Mouse (Mus musculus) frontal cortex, adult (tissue): ENCODE measurements around the gene 4921524J17Rik.

Experiments used
- ATAC-seq: cut with Nextera tagmentation; 2 replicates; pipeline ENCODE4 v1.9.2; 2017; ENCODE audit warnings: mild to moderate bottlenecking, moderate library complexity, mixed read lengths; ENCODE audit not compliant: low TSS enrichment

Gene 4921524J17Rik

DNA sequence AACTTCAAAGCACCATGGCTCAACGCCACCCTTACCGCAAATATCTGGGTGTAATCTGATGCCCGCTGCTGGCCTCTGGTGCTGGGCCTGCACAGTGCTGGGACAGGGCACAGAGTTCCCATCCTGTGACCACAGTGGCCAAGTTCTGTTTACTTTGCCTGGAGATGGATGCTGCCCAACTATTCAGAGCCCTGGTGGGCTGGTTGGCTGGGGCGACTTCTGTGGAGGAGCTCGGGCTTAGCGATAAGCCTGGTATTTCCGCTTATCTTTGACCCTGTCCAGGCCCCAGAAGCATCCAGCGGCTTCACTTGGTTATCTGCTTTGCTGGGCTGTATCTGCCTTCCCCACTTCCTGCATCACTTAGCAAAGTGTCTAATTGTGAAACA lies 51.8 kb downstream of the 4921524J17Rik start:
- ATAC-seq, result no peak

DNA sequence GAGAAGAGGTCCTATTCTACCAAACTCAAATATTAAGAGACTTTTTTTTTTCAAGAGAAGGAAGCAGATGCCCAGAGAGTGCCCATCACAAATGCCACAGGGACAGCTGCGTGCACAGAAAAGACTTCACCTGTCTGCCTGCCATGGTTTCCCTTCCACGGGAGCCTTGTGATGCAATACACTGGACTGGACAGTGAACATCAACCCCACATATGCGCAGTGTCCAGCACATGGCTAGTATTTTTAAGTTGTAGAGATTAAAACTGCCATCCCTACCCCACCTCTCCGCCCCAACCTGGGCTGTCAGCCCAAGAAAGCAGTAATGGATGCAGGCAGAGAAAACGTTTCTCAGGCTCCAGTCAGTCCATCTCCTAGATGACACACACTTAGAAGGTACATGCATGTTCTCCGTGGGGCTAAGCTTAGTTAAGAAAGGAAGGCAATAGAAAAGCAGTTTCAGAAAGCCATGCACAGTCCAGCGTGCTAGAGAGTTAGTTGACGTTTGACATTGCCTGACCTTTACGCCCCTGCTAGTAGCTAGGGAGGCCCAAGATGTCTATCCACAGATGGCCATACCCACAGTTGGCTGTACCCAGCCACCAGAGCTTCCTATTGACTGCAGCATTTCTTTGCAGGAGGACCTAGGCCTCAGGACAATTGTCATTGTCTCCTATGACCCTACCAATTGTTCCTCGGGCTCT lies 52.4 kb downstream of the 4921524J17Rik start:
- ATAC-seq, result no peak

DNA sequence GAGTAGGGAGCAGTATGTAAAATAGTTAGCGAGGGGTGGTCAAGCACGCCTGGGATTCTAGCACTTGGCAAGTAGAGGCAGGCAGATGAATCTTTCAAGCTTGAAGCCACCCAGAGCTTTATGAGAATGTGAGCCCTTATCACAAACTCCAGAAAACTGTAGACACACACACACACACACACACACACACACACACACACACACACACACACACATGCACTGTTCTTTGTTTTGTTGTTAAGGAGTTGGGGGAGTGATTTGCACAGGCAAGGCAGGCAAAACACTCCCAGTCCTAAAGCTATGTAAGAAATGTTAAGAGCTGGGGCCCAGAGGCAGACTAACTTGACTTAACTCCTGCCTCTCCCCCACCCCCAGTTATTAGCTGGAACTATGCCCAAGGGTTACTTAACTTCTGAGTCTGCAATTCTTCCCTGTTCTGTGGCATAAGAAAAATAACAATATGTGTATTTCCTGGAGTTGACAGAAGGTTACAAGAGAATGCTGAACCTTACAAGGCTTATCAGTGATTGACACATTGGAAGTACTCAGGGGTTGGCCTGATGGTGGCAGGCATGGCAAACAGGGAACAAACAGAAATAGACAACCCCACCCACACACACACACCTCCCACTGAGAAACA lies 53.4 kb downstream of the 4921524J17Rik start:
- ATAC-seq, result 0 out of 2 replicates have a peak, but pooled peaks have one; percentile 50

DNA sequence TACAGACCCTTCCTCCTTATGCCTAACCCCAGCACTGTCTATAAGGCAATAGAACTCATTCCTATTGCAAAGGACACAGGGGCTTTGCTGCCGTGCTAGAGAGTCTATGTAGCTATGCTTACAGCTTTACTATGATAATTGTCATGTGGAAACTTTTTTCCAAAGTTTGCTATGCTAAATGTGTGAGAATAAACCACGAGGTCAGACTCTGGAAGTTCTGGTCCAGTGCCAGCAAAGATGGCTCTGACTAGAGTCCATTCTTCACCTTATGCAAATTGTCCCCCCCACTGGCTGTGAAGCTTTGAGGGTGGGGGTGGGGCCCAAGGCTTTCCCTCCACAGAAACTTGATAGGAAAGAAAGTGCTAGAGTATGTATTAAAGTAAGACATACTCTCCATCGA lies 56.1 kb downstream of the 4921524J17Rik start:
- ATAC-seq, result no peak

DNA sequence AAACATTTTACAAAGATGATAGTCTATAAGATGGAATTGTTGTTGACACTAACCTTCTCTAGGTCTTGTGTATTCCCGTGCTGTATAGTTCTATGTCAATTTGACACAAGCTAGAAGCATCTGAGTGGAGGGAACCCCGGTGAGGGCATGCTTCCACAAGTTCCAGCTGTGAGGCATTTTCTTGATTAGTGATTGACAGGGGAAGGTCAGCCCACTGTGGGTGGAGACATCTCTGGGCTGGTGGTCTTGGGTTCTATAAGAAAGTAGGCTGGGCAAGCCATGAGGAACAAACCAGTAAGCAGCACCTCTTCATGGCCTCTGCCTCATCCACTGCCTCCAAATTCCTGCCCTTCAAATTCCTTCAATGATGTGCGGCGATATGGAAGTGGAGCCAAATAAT lies 58.3 kb downstream of the 4921524J17Rik start:
- no peak for ATAC-seq

DNA sequence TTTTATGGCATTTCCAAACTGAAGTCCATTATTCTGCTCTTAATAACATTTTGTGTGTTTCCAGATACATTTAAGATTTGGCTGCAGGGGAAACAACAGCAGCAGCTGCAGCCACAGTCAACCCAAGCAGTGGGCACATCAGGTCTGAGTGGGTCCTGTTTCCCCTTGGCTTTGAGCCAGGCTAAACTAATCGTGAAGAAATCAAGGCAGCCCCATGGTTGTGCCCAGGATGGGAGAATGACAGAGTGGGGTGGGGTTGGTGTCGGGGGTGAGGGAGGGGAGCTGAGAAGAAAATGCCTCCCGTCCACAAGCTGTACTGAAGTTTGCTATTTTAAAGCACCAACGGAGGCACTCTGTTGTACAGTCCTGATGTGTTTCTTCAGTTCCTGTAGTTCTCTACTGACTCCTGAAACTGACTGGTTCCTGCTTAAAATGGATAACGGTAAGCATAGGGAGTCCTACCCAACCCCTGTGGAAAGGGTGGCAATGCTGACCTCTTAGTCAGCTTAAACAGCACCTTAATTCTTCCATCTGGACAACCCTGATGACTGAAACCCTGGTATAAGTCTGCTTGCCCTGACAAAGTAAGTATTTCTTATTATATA lies 59.1 kb downstream of the 4921524J17Rik start:
- ATAC-seq, result no peak

DNA sequence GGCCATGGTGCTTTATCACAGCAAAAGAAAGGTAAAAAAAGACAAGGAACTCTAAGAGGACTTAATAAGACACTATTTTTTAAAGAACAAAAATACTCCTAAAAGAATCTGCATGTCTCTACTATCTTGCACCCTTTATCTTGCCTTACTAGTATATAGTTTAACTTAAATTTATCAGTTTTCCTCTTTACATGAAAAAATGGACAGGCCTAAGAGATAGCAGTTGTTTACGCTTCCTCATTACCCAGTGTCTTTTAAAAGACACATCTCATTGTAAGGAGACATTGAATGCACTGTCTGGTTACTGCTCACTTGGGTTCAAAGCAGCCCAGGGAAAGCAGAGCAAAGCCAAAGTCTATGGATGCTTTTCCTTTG lies 60.2 kb downstream of the 4921524J17Rik start:
- ATAC-seq, result no peak

DNA sequence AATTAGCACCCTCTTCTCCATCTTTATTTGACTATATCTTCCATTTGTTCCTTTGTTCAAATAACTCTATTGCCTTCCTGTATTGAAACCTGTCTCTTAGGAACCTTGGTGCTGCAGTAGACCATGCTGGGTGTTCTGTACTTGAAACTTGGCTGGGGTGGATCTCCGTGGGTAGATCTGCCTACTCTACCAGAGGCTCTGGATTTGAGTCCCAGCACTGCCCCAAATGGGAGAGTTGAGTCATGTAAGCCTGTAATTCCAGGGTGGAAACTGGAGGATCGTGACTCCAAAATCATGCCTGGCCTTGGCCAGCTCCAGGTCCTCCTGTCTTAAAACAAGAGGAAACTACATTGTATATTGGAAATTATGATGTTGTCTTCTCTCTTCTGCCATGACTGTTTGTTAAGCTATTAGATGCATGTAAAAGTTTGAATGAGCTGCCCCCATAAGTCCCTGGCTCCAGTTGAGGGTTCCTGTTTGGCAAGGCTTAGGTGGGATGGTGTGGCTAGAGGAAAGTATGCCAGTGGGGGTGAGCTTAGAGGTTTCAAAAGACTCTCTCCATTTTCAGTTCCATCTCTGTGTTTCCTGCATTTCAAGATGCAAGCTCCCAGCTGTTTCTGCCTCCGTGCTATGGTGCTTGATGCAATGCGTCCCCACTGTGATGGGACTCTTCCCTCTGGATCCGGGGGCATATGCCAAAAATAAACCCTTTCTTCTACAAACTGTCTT lies 60.7 kb downstream of the 4921524J17Rik start:
- peak; percentile 93 for ATAC-seq

DNA sequence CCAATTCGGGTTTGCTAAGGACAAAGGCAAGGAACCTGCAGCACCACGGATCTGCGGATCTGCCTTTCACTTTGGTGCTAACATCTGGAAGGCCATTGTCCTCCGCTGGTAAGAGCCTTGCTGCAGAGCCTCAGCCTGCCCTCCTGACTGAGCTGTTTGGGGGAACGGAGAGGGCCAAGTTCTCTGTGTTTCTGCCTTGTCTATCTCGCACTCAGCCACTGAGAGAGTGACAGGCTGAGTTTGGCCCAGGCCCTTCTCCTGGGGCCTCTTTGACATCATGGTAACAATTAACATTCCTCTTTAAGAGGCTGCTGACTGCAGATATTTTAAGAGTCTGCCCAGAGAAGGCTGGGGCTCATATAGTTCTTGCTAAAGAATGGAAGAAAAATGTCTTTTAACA lies 67.5 kb downstream of the 4921524J17Rik start:
- no peak for ATAC-seq

DNA sequence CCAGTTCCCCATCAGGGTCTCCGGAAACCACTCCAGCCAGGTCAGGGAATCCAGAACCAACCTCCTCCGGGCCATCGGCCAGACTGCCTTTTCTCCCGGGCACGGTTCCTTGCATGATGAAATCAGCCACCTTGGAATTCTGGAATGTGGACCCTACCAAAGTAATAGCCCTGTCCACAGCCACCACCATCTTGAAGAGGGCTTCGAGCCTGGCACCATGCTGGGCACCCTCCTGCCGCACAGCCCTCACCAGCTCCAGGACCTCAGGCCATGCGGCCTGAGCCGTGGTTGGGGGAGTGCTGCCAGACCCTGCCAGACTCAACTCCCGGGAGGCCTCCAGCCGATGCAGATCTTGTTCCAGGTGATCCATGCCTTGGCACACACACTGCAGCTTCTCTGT lies 68.0 kb downstream of the 4921524J17Rik start:
- ATAC-seq, result no peak

DNA sequence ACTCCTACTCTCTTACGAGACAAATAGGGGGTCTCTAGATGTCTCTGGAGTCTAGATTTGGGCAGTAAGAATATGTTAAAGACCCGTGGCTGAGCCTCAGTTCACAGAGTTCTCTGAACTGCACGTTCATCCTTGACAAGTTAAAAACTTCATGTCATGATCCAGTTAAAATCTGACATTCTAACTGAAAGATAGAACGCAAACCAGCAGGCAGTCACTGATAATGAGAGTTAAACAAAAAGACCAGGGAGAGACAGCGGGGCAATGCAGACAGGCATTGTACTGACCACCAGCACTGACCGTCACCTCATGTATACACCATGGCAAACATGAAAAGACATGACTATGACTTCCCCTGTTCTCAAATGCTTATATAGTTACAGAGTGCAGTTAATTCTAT lies 69.2 kb downstream of the 4921524J17Rik start:
- no peak for ATAC-seq

DNA sequence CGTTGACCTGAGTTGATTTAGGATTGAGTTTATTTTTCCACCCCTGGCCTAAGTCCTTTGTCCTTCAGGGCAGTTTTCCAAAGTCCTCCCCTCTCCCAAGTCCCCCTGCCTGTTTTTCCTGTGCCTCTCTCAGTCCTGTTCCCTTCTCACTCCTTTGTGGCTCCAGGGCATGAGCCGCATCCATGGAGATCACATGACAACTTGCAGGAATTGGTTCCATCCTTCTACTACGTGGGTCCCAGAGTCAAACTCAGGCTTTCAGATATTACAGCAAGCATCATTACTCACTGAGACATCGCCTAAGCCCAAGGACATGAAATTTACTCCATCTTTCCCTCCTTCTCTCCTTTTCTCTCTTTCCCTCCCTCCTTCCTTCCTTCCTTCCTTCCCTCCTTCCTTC lies 70.4 kb downstream of the 4921524J17Rik start:
- ATAC-seq, result no peak
